Mouse (Mus musculus) yolk sac, embryonic 10.5 days (tissue): ENCODE measurements at regions not wholly inside any gene's neighbourhood (a gene's known extent, or its start where the extent isn't known, plus 50 kb on each side); places are given as distances from the start of the nearest gene placed in this dataset.

Experiments
- DNase-seq: peaks from one replicate; pipeline ENCODE4 v3.0.0-alpha.2; 2017; ENCODE audit warnings: low spot score

GRCm38 (mm10) chr15:52095629-52096190, 1789.0 kb upstream of the Gm7489 start:
- DNase-seq = no peak

GRCm38 (mm10) chr15:52108761-52109160, 1775.9 kb upstream of the Gm7489 start:
- DNase-seq = no peak

- DNase-seq = no peak
Observed at GRCm38 (mm10) chr15:52114368-52115036, 1770.2 kb upstream of the Gm7489 start.

GRCm38 (mm10) chr15:52136693-52137092, 1748.0 kb upstream of the Gm7489 start:
- DNase-seq = no peak

GRCm38 (mm10) chr15:52153421-52153820, 1731.3 kb upstream of the Gm7489 start:
- no peak for DNase-seq

GRCm38 (mm10) chr15:52155784-52156183, 1728.9 kb upstream of the Gm7489 start:
- no peak for DNase-seq

GRCm38 (mm10) chr15:52156779-52157178, 1727.9 kb upstream of the Gm7489 start:
- DNase-seq = no peak

GRCm38 (mm10) chr15:52160181-52161088, 1724.3 kb upstream of the Gm7489 start:
- peak; percentile 50 for DNase-seq

GRCm38 (mm10) chr15:52161089-52161442, 1723.6 kb upstream of the Gm7489 start:
- DNase-seq = peak; percentile 25

GRCm38 (mm10) chr15:52161568-52162316, 1723.0 kb upstream of the Gm7489 start:
- no peak for DNase-seq

GRCm38 (mm10) chr15:52166144-52166543, 1718.6 kb upstream of the Gm7489 start:
- no peak for DNase-seq

GRCm38 (mm10) chr15:52166595-52167443, 1717.9 kb upstream of the Gm7489 start:
- DNase-seq = no peak

GRCm38 (mm10) chr15:52167811-52168210, 1716.9 kb upstream of the Gm7489 start:
- DNase-seq = no peak

- no peak for DNase-seq
Observed at GRCm38 (mm10) chr15:52176951-52177350, 1707.8 kb upstream of the Gm7489 start.

- DNase-seq = no peak
Observed at GRCm38 (mm10) chr15:52178668-52179067, 1706.0 kb upstream of the Gm7489 start.

GRCm38 (mm10) chr15:52179379-52179778, 1705.3 kb upstream of the Gm7489 start:
- no peak for DNase-seq

- no peak for DNase-seq
Observed at GRCm38 (mm10) chr15:52191176-52191575, 1693.5 kb upstream of the Gm7489 start.

- DNase-seq = no peak
Observed at GRCm38 (mm10) chr15:52207271-52207670, 1677.4 kb upstream of the Gm7489 start.

GRCm38 (mm10) chr15:52232442-52232841, 1652.3 kb upstream of the Gm7489 start:
- DNase-seq = no peak

GRCm38 (mm10) chr15:52236220-52236619, 1648.5 kb upstream of the Gm7489 start:
- peak; percentile 2 for DNase-seq

GRCm38 (mm10) chr15:52242890-52243289, 1641.8 kb upstream of the Gm7489 start:
- no peak for DNase-seq
